Mouse (Mus musculus): ENCODE measurements around the gene Ddx46. TPM values are rescaled to one million over a fixed set of nuclear protein-coding genes. Genes with fewer than 3 reads are reported as not detected.

Gene Ddx46
- polyA plus RNA-seq, 2 experiments, result 33.0 to 48.7 TPM

DNA sequence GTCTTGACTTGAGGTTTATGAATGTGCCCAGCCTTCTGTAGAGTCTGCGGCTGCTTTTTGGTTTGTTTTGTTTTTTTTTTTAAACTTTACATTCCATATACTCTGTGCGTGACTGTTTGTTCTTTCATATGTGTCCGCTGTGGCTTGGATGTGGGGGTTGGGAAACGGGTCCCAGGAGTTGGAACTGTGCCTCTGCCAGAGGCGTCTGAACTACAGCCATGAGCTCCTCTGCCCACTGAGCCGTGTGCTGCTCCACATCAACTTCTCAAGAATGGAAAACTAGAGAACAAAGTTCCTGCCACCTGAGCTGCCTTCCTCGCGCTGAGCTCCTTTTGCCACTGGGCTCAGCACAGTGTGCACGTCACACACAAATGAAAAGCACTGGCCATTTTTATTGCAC is 47.4 kb downstream of the Ddx46 start:
- no peak overlapping the region for H3K4me2 ChIP-seq (replicated peaks; ENCODE audit: low read depth, low read length, severe bottlenecking)
- peaks cover 39% of the 10 kb centered on the region for H3K36me3 ChIP-seq (ENCODE audit: control insufficient read depth, insufficient read depth, low read length)
- ATAC-seq (ENCODE audit: low FRiP score, low read depth) (no peak), DNase-seq (ENCODE audit: low spot score) (no peak)
- H3K27ac ChIP-seq (replicated peaks; ENCODE audit: low read depth, low read length), result no peak overlapping the region
- H3K4me3 ChIP-seq (replicated peaks; ENCODE audit: low read length), result no peak overlapping the region
- no peak for TF ChIP-seq POLR2A (IDR thresholded peaks at IDR 0.05; ENCODE audit: borderline replicate concordance, extremely low read depth, insufficient read depth, insufficient read length)
- no peak overlapping the region for H3K9ac ChIP-seq (ENCODE audit: low read depth, low read length, severe bottlenecking)
- H3K27me3 ChIP-seq (ENCODE audit: control insufficient read depth, insufficient read depth, low read length), result no peaks in the 10 kb centered on the region
- 81% methylated on average over 9 of the region's 9 CpGs for WGBS
- no peaks in the 10 kb centered on the region for H3K9me3 ChIP-seq (ENCODE audit: control insufficient read depth, low read length)
- H3K4me1 ChIP-seq (ENCODE audit: control insufficient read depth, insufficient read depth, low read length), result no peaks in the 10 kb centered on the region

DNA sequence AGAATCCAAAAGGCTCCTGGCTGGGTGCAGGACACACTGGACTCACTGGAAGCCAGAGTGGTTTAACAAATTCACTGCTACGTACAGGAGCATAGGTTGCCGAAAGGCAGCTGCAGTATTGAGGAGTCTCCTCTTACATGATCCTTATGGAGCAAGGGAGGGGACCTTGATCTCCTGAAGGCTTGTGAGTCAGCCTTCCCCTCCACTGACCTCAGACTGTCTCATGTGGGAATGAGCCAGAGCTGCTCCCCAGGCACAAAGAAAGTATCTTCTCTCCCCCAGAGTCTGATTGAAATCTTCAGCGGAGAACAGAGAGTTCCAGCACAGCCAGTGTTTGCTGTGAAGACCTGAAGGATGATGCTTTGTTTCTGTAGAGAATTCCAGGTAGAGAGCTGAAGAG is 48.8 kb downstream of the Ddx46 start:
- no peak for ATAC-seq (ENCODE audit: low FRiP score, low read depth)
- Histone ChIP-seq H3K9me3 (ENCODE audit: control insufficient read depth, low read length) (no peaks in the 10 kb centered on the region), H3K4me2 (replicated peaks; ENCODE audit: low read depth, low read length, severe bottlenecking) (no peak overlapping the region), H3K9ac (ENCODE audit: low read depth, low read length, severe bottlenecking) (no peak overlapping the region), H3K4me3 (replicated peaks; ENCODE audit: low read length) (no peak overlapping the region), H3K36me3 (ENCODE audit: control insufficient read depth, insufficient read depth, low read length) (peaks cover 27% of the 10 kb centered on the region), H3K4me1 (ENCODE audit: control insufficient read depth, insufficient read depth, low read length) (no peaks in the 10 kb centered on the region), H3K27ac (replicated peaks; ENCODE audit: low read depth, low read length) (no peak overlapping the region), H3K27me3 (ENCODE audit: control insufficient read depth, insufficient read depth, low read length) (no peaks in the 10 kb centered on the region)
- TF ChIP-seq POLR2A (IDR thresholded peaks at IDR 0.05; ENCODE audit: borderline replicate concordance, extremely low read depth, insufficient read depth, insufficient read length), result no peak
- WGBS, result 87% methylated on average over 3 of the region's 3 CpGs
- no peak for DNase-seq (ENCODE audit: low spot score)

DNA sequence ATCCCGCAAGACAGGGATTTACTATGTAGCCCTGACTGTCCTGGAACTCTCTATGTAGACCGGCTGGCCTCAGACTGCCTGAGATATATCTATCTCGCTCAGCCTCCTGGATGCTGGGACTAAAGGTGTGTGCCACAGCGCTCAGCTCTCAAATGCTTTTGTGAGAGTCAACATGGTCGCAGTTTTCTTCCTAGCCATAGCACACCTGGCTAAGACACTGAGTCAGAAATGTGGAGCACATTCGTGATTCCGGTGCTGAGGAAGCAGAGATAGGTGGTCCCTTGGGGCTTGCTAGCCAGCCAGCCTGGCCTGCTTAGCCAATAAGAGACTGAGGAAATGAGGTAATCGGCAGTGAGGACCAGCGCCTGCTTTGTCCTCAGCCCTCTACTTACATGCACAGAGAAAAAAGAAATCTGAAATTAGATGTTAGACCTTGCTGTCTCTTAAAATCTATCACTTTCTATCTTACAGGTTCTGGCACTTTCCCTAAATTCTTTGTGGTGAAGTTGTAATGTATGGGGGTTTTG is 51.3 kb downstream of the Ddx46 start:
- no peaks in the 10 kb centered on the region for H3K27me3 ChIP-seq (ENCODE audit: control insufficient read depth, insufficient read depth, low read length)
- H3K9ac ChIP-seq (ENCODE audit: low read depth, low read length, severe bottlenecking), result no peak overlapping the region
- H3K4me1 ChIP-seq (ENCODE audit: control insufficient read depth, insufficient read depth, low read length), result no peaks in the 10 kb centered on the region
- no peak overlapping the region for H3K4me3 ChIP-seq (replicated peaks; ENCODE audit: low read length)
- H3K9me3 ChIP-seq (ENCODE audit: control insufficient read depth, low read length), result no peaks in the 10 kb centered on the region
- no peak overlapping the region for H3K27ac ChIP-seq (replicated peaks; ENCODE audit: low read depth, low read length)
- TF ChIP-seq POLR2A (IDR thresholded peaks at IDR 0.05; ENCODE audit: borderline replicate concordance, extremely low read depth, insufficient read depth, insufficient read length), result no peak
- 58% methylated on average over 9 of the region's 9 CpGs for WGBS
- peaks cover 8% of the 10 kb centered on the region; the same call in 1 of the 2 replicates for H3K36me3 ChIP-seq (ENCODE audit: control insufficient read depth, insufficient read depth, low read length)
- 0 out of 2 replicates have a peak overlapping the region, but pooled peaks have one; percentile 7 for H3K4me2 ChIP-seq (replicated peaks; ENCODE audit: low read depth, low read length, severe bottlenecking)
- DNase-seq (ENCODE audit: low spot score) (peak; percentile 15), ATAC-seq (ENCODE audit: low FRiP score, low read depth) (peak; percentile 64; the same call in 1 of the 2 replicates)

DNA sequence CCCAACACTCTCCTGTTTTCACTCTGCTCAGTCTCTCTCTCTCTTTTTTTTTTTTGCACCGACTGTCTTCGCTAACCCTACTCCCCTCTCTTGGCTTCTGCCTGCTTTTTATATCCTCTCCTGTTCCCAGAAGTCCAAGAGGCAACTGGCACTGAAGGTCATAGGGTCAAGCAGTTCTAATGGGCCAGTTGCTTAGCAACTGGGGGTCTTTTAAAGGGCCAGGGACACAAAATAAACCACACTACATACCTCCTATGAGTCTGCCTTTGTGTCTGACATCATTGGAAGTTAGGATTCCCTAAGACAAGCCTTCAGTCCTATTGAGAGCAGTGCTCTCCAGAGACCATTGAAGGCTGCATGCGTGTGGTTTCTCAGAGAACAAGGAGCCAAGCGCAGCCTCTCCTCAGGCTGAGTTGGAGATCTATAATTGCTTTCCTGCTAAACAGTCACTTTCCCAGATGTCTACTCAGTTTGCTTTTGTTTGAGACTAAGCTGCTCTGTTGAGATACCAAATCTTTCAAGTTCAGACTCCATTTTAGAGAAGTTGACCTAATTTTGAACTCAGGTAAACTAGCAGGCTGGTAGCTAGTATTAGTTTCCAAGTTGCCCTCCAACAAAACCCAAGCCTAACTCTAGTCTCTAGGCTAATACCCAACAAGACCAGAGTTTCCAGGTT is 53.2 kb downstream of the Ddx46 start:
- DNase-seq (ENCODE audit: low spot score), result no peak
- H3K4me3 ChIP-seq (replicated peaks; ENCODE audit: low read length), result no peak overlapping the region

DNA sequence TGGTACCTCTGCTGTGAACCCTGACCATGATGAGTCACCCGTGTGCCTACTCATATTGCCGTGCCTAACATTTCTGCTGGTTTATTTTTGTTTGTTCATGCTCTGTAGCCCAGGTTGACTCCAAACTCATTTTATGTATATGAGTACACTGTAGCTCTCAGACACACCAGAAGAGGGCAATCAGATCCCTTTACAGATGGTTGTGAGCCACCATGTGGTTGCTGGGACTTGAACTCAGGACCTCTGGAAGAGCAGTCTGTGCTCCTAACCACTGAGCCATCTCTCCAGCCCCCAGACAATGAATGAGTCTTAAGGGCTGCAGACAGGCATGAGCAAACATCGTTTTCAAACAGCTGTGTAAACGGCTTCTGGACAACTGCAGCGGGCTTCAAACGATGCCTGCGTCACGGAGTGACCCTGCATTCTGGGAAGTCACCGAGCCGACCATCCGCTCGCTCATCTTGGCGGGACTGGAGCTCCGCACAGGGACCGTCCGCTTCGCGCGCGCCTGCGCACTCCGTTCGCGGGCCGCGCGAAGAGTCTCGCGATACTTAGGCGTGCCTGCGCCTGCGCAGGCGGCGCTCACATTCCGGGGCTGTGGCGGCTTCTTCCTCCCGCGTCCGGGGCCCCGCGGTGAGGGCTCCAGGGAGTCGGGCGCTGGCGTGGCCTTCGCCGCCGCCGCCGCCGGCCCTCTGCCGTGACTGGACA is 57.9 kb downstream of the Ddx46 start, which contains the start of gene B230219D22Rik:
Gene B230219D22Rik, plus strand, starts transcription at position 590 of the 708 bp plus-strand sequence.
- Histone ChIP-seq H3K4me3 (replicated peaks; ENCODE audit: low read length) (peak within 1 kb of the TSS; percentile 96), H3K9me3 (ENCODE audit: control insufficient read depth, low read length) (no peaks in the 10 kb centered on the region), H3K9ac (ENCODE audit: low read depth, low read length, severe bottlenecking) (peak within 1 kb of the TSS; percentile 100), H3K36me3 (ENCODE audit: control insufficient read depth, insufficient read depth, low read length) (no peaks in the 10 kb centered on the region), H3K4me1 (ENCODE audit: control insufficient read depth, insufficient read depth, low read length) (peaks cover 11% of the 10 kb centered on the region; the same call in 1 of the 2 replicates), H3K4me2 (replicated peaks; ENCODE audit: low read depth, low read length, severe bottlenecking) (peak within 1 kb of the TSS; percentile 57), H3K27me3 (ENCODE audit: control insufficient read depth, insufficient read depth, low read length) (no peaks in the 10 kb centered on the region), H3K27ac (replicated peaks; ENCODE audit: low read depth, low read length) (peak within 1 kb of the TSS; percentile 98)
- DNase-seq (ENCODE audit: low spot score), result peak; percentile 92
- 6% methylated on average over 13 of the region's 51 CpGs for WGBS
- TF ChIP-seq POLR2A (IDR thresholded peaks at IDR 0.05; ENCODE audit: borderline replicate concordance, extremely low read depth, insufficient read depth, insufficient read length), result peak; percentile 98
- peak; percentile 97 for ATAC-seq (ENCODE audit: low FRiP score, low read depth)

More for the DNA sequence above, 53.2 kb downstream of the Ddx46 start:
- H3K9ac ChIP-seq (ENCODE audit: low read depth, low read length, severe bottlenecking), result no peak overlapping the region
- H3K4me2 ChIP-seq (replicated peaks; ENCODE audit: low read depth, low read length, severe bottlenecking), result no peak overlapping the region
- no peak overlapping the region for H3K27ac ChIP-seq (replicated peaks; ENCODE audit: low read depth, low read length)
- no peak for ATAC-seq (ENCODE audit: low FRiP score, low read depth)
- H3K27me3 ChIP-seq (ENCODE audit: control insufficient read depth, insufficient read depth, low read length), result no peaks in the 10 kb centered on the region
- H3K9me3 ChIP-seq (ENCODE audit: control insufficient read depth, low read length), result no peaks in the 10 kb centered on the region
- no peak for TF ChIP-seq POLR2A (IDR thresholded peaks at IDR 0.05; ENCODE audit: borderline replicate concordance, extremely low read depth, insufficient read depth, insufficient read length)
- H3K4me1 ChIP-seq (ENCODE audit: control insufficient read depth, insufficient read depth, low read length), result no peaks in the 10 kb centered on the region
- 25% methylated on average over 4 of the region's 4 CpGs for WGBS
- H3K36me3 ChIP-seq (ENCODE audit: control insufficient read depth, insufficient read depth, low read length), result no peaks in the 10 kb centered on the region

Measured in limb, embryonic 14.5 days (tissue).